Mouse (Mus musculus) midbrain, embryonic 10.5 days (tissue): Measurements from ENCODE around the gene Rpl13a. TPM values are rescaled to one million over a fixed set of nuclear protein-coding genes. Genes with fewer than 3 reads are reported as not detected.

Source experiments
- DNase-seq: peaks from one replicate; pipeline ENCODE4 v3.0.0-alpha.2; 2017; ENCODE audit warnings: low spot score
- H3K27ac ChIP-seq: fragments of 300-500 bp; sonication (generic); replicated peaks from 2 replicates; pipeline ENCODE4 v1.5.1; 2016; ENCODE audit warnings: mild to moderate bottlenecking
- H3K27me3 ChIP-seq: fragments of 300-500 bp; sonication (generic); 2 replicates; pipeline ENCODE4 v1.6.1; 2016; ENCODE audit warnings: low read depth, mild to moderate bottlenecking; ENCODE audit not compliant: poor library complexity, severe bottlenecking
- H3K36me3 ChIP-seq: fragments of 300-500 bp; sonication (generic); 2 replicates; pipeline ENCODE4 v1.6.1; 2016; ENCODE audit warnings: mild to moderate bottlenecking, moderate library complexity
- H3K4me1 ChIP-seq: fragments of 300-500 bp; sonication (generic); 2 replicates; pipeline ENCODE4 v1.6.1; 2016
- H3K4me3 ChIP-seq: fragments of 300-500 bp; sonication (generic); 2 replicates; pipeline ENCODE4 v1.5.1; 2016; ENCODE audit warnings: mild to moderate bottlenecking, moderate library complexity
- H3K9me3 ChIP-seq: fragments of 300-500 bp; sonication (generic); replicated peaks from 2 replicates; pipeline ENCODE4 v1.6.1; 2016; ENCODE audit warnings: mild to moderate bottlenecking
- WGBS: fragments of 180-500 bp; shearing (Covaris S2); methylation state at CpG from one replicate; pipeline ENCODE4 v1.1.7; 2016; 5-methylcytosine and 5-hydroxymethylcytosine counted together
- polyA plus RNA-seq: library from polyadenylated mRNA; unstranded; fragments of >200 nt; fragmentation: Nextera tagmentation; extraction: Ambion mirVana; gene quantifications from 2 replicates; pipeline ENCODE4 v1.2.1, GENCODE M21; 2016

Rpl13a gene
- polyA plus RNA-seq, 1 experiment from 2014 or later, result 1,243 TPM

DNA sequence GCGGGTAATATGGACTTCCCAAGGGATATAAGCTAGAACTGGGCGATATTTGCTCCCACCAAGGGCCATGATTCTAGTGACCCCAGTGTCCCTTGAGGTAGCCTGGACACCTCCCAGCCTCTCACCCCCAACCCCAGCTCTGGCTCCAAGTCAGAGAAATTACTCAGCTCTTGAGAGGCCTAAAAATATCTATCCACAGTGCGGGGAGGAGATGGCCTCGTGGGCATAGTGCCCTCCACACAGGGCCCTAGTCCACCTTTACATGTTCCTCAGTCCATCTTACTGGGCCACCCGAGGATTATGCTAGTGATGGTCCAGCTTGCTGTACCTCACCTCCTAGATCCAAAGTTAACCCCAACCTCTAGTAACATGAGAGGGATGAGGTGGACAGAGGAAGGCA, 36.3 kb upstream of the Rpl13a start:
- DNase-seq, result no peak
- 63% methylated on average over 5 of the region's 5 CpGs for WGBS
- H3K27ac ChIP-seq, result no peak overlapping the region
- H3K4me1 ChIP-seq, result peaks cover 33% of the 10 kb centered on the region
- peaks cover 13% of the 10 kb centered on the region for H3K36me3 ChIP-seq
- peak overlapping the region; percentile 58; the same call in 1 of the 2 replicates for H3K4me3 ChIP-seq
- H3K9me3 ChIP-seq, result peaks cover 12% of the 10 kb centered on the region
- peaks cover 76% of the 10 kb centered on the region for H3K27me3 ChIP-seq

- peaks cover 67% of the 10 kb centered on the region for H3K27me3 ChIP-seq
- H3K9me3 ChIP-seq, result peaks cover 3% of the 10 kb centered on the region
- 3% methylated on average over 41 of the region's 41 CpGs for WGBS
- peaks cover 33% of the 10 kb centered on the region for H3K4me1 ChIP-seq
- DNase-seq, result peak; percentile 42
- H3K36me3 ChIP-seq, result peaks cover 22% of the 10 kb centered on the region
- H3K27ac ChIP-seq, result no peak within 1 kb of the TSS; the same call in 1 of the 2 replicates
- peak within 1 kb of the TSS; percentile 58 for H3K4me3 ChIP-seq
Observed at GRCm38 (mm10) chr7:45163735-45164490, 35.4 kb upstream of the Rpl13a start, which contains the start of gene Slc17a7. Gene Slc17a7, plus strand, starts transcription at chr7:45163949.

DNA sequence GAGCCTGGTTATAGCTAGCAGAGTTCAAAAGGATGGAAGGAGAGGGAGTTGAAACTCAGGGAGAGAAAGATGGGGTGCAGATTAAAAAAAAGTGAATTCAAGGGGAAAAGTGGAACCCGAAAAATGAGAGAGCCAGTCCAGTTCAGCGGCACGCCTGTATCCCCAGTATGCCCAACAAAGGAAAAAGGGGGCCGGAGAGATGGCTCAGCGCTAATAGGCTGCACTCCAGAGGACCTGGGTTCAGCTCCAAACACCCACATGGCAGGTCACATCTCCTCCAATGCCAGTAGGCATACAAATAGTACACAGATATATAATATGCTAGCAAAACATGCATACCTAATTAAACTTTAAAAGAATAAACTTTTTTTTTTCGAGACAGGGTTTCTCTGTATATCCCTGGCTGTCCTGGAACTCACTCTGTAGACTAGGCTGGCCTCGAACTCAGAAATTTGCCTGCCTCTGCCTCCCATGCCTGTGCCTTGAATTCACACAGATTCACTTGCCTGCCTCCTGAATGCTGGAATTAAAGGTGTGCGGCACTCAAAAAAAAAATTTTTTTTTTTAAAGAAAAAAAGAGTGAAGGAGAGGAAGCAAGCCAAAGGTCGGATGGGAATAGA, 34.5 kb upstream of the Rpl13a start:
- H3K27ac ChIP-seq, result no peak overlapping the region
- no peak overlapping the region for H3K4me3 ChIP-seq

DNA sequence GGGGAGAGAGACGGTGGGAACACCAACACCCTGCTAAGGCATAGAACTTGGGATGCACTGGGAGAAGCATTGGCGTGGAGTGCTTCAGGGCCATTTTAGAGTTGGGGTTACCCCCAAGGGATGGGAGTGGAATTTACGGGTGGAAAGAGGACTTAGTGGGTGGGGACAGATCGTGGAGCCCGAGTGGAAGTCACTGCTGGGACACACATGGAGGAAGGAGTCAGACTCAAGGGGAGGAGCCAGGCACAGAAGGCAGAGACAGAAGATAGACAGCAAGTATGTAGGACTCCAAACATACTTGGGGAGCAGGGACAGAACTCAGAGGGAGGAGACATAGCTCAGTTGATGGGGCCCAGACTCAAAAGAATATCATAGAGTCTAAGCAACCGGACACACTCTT, 34.0 kb upstream of the Rpl13a start:
- H3K27ac ChIP-seq, result peak overlapping the region; percentile 72; the same call in 1 of the 2 replicates
- H3K9me3 ChIP-seq, result no peaks in the 10 kb centered on the region
- peak overlapping the region; percentile 55 for H3K4me3 ChIP-seq
- no peak for DNase-seq
- 24% methylated on average over 6 of the region's 6 CpGs for WGBS
- peaks cover 22% of the 10 kb centered on the region for H3K4me1 ChIP-seq
- peaks cover 35% of the 10 kb centered on the region for H3K36me3 ChIP-seq
- peaks cover 54% of the 10 kb centered on the region for H3K27me3 ChIP-seq

More for the DNA sequence above, 34.5 kb upstream of the Rpl13a start:
- Histone ChIP-seq H3K9me3 (no peaks in the 10 kb centered on the region), H3K4me1 (peaks cover 28% of the 10 kb centered on the region), H3K36me3 (peaks cover 30% of the 10 kb centered on the region), H3K27me3 (peaks cover 59% of the 10 kb centered on the region)
- WGBS, result 71% methylated on average over 9 of the region's 9 CpGs
- no peak for DNase-seq

DNA sequence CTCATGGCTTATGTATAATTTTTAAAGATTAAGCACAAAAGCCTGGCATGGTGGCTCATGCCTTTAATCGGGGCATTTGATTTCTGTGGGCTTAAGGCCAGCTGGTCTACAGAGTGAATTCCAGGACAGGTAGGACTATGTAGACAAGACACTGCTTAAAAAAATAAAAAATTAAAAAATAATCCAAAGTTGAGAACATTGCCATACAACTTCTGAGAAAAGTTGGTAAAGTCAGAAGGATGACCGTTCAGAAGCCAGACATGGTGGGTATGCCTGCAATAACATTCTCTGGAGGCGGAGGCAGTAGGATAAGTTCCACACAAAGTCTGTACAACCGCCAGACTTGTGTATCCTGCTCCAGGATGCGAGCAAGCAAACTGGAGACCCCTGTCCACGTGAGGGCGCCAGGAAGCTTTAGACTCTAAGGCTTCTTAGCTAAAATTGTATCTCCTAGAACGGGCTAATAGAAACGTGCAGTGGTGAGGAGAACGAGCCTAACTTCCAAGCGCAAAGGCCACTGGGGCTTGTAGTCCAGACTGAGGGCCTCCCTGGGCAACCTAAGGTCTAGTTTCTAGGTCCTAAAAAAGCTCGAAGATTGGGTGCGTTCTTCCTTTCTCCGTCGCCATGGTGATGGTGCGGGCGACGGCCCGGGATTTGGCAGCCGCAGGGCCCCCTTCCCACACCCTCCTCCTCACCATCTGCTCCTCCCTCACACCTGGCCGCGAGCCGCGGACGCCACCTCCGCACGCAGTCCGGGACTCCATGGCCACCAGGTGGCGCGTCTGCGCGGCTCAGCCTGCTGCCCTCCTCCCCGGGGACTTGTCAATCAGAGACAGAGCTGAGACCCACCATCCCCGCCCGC, 33.3 kb upstream of the Rpl13a start:
- peak; percentile 89 for DNase-seq
- Histone ChIP-seq H3K27ac (peak overlapping the region; percentile 72; the same call in 1 of the 2 replicates), H3K9me3 (no peaks in the 10 kb centered on the region), H3K4me1 (peaks cover 21% of the 10 kb centered on the region), H3K36me3 (peaks cover 40% of the 10 kb centered on the region), H3K4me3 (peak overlapping the region; percentile 55), H3K27me3 (peaks cover 47% of the 10 kb centered on the region)
- WGBS, result 5% methylated on average over 35 of the region's 35 CpGs

DNA sequence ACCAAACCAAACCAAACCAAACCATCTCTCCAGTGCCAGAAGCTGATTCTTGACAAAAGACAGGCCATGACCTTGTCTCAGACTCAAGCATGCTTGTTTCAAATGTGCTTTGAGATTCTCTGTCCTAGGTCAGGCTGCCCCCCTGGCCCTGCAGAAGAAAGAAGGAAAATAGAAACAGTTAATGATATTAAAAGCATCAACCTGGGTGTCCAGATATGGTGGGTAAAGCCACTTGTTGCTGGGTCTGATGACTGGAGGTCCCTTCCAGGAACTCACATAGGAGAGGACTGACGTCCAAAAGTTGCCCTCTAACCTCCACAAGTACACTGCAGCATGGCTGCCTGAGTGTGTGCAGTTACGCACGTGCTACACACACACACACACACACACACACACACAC, 32.3 kb upstream of the Rpl13a start:
- WGBS, result 97% methylated on average over 3 of the region's 3 CpGs
- H3K27me3 ChIP-seq, result peaks cover 37% of the 10 kb centered on the region
- no peaks in the 10 kb centered on the region for H3K9me3 ChIP-seq

GRCm38 (mm10) chr7:45160316-45160800, 31.8 kb upstream of the Rpl13a start:
- Histone ChIP-seq H3K36me3 (peaks cover 46% of the 10 kb centered on the region), H3K27ac (no peak overlapping the region), H3K9me3 (no peaks in the 10 kb centered on the region), H3K4me3 (no peak overlapping the region), H3K4me1 (peaks cover 25% of the 10 kb centered on the region), H3K27me3 (peaks cover 32% of the 10 kb centered on the region)
- 92% methylated on average over 6 of the region's 6 CpGs for WGBS
- DNase-seq, result no peak

More for the DNA sequence above, 32.3 kb upstream of the Rpl13a start:
- H3K27ac ChIP-seq, result no peak overlapping the region
- H3K36me3 ChIP-seq, result peaks cover 46% of the 10 kb centered on the region
- DNase-seq, result no peak
- H3K4me3 ChIP-seq, result no peak overlapping the region
- H3K4me1 ChIP-seq, result peaks cover 21% of the 10 kb centered on the region

GRCm38 (mm10) chr7:45158991-45159390, 30.4 kb upstream of the Rpl13a start:
- H3K27me3 ChIP-seq, result peaks cover 18% of the 10 kb centered on the region
- no peaks in the 10 kb centered on the region for H3K9me3 ChIP-seq
- DNase-seq, result no peak
- H3K27ac ChIP-seq, result no peak overlapping the region
- H3K4me1 ChIP-seq, result peaks cover 26% of the 10 kb centered on the region
- WGBS, result 94% methylated on average over 6 of the region's 6 CpGs
- no peak overlapping the region for H3K4me3 ChIP-seq
- H3K36me3 ChIP-seq, result peaks cover 46% of the 10 kb centered on the region

GRCm38 (mm10) chr7:45157459-45157858, 28.9 kb upstream of the Rpl13a start:
- H3K36me3 ChIP-seq, result peaks cover 46% of the 10 kb centered on the region
- peaks cover 23% of the 10 kb centered on the region for H3K4me1 ChIP-seq
- DNase-seq, result no peak
- 89% methylated on average over 14 of the region's 14 CpGs for WGBS
- no peak overlapping the region for H3K27ac ChIP-seq
- H3K27me3 ChIP-seq, result peaks cover 3% of the 10 kb centered on the region
- no peaks in the 10 kb centered on the region for H3K9me3 ChIP-seq
- H3K4me3 ChIP-seq, result no peak overlapping the region

- peaks cover 46% of the 10 kb centered on the region for H3K36me3 ChIP-seq
- H3K27ac ChIP-seq, result no peak overlapping the region
- no peaks in the 10 kb centered on the region for H3K27me3 ChIP-seq
- peaks cover 18% of the 10 kb centered on the region for H3K4me1 ChIP-seq
- no peak for DNase-seq
- H3K9me3 ChIP-seq, result no peaks in the 10 kb centered on the region
- 94% methylated on average over 15 of the region's 15 CpGs for WGBS
- no peak overlapping the region for H3K4me3 ChIP-seq
Observed at GRCm38 (mm10) chr7:45156206-45156605, 27.6 kb upstream of the Rpl13a start.

- 0 out of 2 replicates have a peak overlapping the region, but pooled peaks have one; percentile 75 for H3K4me3 ChIP-seq
- no peak for DNase-seq
- H3K36me3 ChIP-seq, result peaks cover 41% of the 10 kb centered on the region
- H3K27me3 ChIP-seq, result no peaks in the 10 kb centered on the region
- H3K9me3 ChIP-seq, result no peaks in the 10 kb centered on the region
- 89% methylated on average over 9 of the region's 9 CpGs for WGBS
- peaks cover 24% of the 10 kb centered on the region for H3K4me1 ChIP-seq
- H3K27ac ChIP-seq, result no peak overlapping the region
Observed at GRCm38 (mm10) chr7:45155590-45155989, 27.0 kb upstream of the Rpl13a start.

DNA sequence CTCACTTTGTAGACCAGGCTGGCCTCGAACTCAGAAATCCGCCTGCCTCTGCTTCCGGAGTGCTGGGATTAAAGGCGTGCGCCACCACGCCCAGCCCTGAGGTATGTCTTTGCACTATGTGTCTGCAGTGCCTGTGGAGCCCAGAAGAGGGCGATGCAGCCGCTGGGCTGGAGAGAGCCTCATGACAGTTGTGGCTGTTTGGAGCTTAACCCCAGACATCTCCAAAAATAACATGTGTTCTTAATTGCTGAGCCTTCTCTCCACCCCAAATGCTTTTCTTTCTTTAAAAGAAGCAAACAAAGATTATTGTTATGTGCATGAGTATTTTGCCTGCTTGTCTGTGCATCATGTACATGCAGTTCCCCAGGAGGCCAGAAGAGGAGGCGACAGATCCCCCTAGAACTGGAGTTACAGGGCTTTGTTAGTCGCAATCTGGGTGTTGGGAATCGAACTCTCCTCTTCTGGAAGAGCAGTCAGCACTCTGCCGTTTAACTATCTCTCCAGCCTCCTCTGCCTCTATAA, 26.5 kb upstream of the Rpl13a start:
- H3K27ac ChIP-seq, result peak overlapping the region; percentile 98
- H3K4me3 ChIP-seq, result peak overlapping the region; percentile 75
- H3K36me3 ChIP-seq, result peaks cover 35% of the 10 kb centered on the region
- H3K27me3 ChIP-seq, result no peaks in the 10 kb centered on the region
- peak; percentile 46 for DNase-seq
- H3K4me1 ChIP-seq, result peaks cover 29% of the 10 kb centered on the region
- 83% methylated on average over 12 of the region's 12 CpGs for WGBS
- H3K9me3 ChIP-seq, result no peaks in the 10 kb centered on the region
